Mouse (Mus musculus): ENCODE results near the gene Slamf7.

Gene Slamf7

DNA sequence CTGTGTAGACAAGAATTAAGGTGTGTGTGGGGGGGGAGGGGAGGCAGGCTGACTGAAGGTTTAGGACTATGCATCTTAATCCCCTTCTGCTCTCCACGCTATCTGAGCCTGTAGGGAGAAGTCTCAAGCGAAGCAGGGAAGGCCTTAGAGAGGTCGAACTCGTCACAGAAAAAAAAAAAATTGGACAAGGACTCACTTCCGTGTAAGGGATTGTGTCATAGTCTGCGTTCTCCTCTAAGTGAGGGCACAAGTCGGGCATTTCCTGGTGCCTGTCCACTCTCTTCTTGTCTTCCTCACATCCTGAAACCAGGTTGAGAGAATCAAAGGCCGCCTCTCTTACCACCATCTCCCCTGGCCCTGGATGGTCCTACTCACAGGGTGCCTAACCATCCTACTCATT lies 15.7 kb downstream of the Slamf7 start:
- DNase-seq (ENCODE audit: low spot score), result no peak

DNA sequence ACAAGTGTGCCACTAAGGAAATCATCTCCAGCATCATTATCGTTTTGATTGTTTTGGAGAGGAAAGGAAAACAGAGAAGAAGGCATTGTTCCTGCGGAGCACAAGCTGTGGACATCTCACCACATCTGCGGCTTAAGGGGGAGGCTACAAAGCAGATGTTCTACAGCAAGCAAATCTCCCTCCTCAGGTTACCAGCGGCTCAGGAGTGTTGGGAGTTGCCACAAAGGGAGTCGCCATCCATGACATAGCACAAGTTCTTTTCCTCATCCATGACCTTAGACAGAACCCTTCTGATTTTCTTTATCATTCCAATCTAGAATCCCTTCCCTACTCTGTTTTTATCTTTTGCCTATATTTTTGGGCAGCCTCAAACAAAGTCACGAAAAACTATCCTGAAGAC lies 17.1 kb downstream of the Slamf7 start:
- no peak for DNase-seq (ENCODE audit: low spot score)

GRCm38 (mm10) chr1:171631447-171631846 lies 21.4 kb downstream of the Slamf7 start:
- DNase-seq (ENCODE audit: low spot score), result no peak

DNA sequence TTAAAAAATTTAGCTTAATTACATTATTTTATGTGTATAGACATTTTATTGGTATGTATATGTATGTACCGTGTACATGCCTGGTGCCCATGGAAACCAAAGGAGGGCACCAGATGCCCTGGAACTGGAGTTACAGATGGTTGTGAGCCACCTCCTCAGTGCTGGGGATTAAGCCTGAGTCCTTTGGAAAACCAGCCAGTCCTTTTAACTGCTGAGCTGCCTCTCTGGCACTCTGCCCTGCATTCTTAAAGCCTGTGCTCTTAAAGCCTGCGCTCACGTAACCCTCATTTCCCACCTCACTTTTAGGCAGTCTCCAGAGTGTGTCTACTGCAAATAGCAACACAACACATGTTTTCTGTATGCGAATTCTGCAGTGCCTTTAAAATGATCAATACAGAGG lies 21.9 kb downstream of the Slamf7 start:
- no peak for DNase-seq (ENCODE audit: low spot score)

GRCm38 (mm10) chr1:171630041-171630440 lies 22.8 kb downstream of the Slamf7 start:
- DNase-seq (ENCODE audit: low spot score), result no peak

DNA sequence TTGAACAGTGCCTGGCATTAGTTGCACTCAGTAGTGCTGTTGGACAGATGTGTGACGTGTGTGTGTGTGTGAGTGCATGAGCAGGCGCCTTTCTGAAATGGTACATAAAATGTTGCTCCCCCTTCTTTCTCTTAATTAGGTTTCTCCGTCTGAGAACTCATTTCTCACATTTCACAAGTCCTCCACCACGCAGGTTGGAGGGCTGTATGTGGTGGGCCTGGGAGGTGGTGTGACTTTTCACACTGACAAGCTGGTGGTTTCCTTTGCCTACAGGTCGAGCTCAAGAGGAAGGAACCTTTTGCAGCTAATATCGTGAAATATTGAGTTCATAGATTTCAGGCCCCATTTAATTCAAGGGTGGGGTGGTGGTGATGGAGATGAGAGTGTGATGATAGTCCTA lies 23.7 kb downstream of the Slamf7 start:
- no peak for DNase-seq (ENCODE audit: low spot score)

DNA sequence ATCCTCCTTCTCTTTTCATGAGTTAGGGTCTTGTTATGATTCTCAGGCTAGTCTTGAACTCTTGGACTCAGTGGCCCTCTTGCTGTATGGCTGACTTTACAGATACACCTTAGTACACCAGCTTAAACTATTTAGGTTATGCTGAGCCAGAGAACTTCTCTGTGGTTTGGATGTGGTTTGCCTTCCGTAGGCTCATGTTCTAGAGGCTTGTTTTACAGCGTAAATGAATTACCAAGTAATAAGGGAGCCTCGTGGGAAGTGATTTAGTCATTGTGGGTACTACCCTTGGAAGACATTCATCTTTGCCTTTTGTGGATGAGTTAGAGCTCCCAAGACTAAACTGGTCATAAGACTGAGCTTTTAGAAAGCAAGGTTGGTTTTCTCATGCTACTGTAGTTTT lies 25.0 kb downstream of the Slamf7 start:
- DNase-seq (ENCODE audit: low spot score), result no peak

DNA sequence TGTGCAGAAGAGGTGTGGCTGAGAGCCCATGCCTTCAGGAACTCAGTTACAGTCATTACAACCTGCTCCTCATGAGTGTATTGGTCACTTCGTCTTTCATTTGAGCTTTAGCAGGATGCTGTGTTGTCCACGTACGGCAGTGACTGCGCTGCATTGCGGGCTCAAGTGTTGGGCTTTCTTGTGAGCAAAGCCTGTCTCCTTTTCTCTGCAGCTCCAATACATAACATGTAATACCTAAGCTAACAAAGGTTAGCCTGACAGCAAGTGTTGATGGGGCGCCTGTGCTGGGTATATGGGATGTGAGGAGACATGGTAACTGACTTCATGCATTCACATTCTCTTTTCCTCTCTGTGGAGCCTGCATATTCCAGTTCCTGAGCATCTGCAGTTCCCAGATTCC lies 32.7 kb downstream of the Slamf7 start:
- DNase-seq (ENCODE audit: low spot score), result no peak

GRCm38 (mm10) chr1:171619645-171620044 lies 33.2 kb downstream of the Slamf7 start:
- DNase-seq (ENCODE audit: low spot score), result no peak

DNA sequence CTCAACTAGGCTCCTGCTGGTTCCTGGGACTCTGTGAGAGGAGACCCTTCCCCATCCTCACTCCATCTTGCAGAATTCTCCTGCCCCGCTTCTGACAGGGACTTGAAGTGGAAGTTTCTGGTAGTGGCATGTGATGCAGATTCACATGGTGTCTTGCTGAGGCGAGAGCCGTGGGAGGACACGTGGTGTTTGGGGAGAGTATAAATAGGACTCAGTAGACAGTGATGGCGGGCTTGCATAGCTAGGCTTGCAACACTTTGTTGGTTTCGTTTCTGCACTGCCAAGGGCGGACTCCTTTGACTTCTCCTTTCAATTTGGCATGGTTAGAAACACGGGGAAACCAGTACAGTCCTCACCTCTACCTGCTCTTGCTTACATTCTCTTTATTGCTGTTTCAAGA lies 33.8 kb downstream of the Slamf7 start:
- no peak for DNase-seq (ENCODE audit: low spot score)

DNA sequence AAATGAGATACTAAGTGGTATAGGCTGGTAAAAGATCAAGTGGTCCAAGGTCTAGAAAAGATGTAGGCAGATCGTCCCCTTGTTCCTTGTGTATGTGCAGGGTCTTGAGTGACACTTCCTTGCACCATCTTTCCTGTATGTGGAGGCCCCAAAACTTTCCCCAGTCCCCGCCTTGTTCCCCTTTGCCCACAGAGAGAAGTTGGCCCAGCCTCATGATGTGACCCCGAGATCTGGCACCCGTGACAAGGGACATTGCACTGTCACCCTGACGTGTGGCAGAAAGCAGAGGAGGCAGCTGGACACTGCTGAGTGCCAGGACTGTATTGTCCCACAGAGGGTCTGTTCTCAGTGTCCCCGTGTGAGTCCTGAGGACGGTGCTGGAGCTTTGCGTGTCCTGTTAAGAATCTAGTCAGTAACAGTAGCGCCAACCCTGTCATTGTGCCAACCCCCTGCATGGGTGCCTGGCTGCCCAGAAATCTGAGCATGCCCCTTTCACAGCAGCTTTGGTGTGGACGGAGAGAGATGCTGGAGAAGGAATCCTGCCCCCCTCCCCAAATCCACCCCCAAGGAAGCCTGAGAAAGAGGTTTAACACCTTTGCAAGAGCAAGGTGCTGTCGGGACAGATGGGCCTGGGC lies 35.8 kb downstream of the Slamf7 start:
- DNase-seq (ENCODE audit: low spot score), result no peak

DNA sequence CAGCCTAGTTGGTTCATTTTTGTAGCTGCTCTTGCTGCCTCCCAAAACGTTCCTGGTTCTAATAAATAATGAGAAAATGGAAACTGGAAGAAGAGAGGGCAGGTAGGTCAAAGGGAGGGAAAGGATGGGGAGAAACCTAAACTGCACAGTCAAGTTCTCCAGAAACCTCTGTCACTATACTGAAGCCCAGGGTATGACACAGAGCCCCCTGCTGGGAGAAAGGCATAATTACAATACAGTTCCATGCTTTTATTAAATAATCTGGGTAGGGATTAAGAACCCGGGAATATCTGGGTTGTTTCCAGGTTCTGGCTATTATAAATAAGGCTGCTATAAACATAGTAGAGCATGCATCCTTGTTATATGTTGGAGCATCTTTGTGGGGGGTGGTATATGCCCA lies 38.9 kb downstream of the Slamf7 start:
- no peak for DNase-seq (ENCODE audit: low spot score)

- DNase-seq (ENCODE audit: low spot score), result no peak
These were observed 42.1 kb downstream of the Slamf7 start for GRCm38 (mm10) chr1:171610781-171611180.

DNA sequence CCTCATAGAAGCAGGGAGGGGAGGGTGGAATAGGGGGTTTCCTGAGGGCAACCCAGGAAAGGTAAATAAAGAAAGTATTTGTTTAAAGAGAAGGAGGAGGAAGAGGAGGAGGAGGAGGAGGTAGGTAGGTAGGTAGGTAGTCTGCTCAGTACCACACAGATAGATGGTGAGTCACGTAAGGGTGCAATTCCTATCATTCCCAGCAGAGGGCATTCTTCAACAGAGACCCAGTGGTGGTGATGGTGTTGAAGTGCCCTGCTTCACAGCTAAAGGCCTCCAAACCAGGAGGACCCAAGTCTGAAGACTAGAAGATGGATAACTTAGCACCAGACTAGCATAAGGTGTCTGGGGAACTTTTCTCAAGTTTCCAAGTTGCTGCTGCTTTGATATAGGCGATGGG lies 42.8 kb downstream of the Slamf7 start:
- no peak for DNase-seq (ENCODE audit: low spot score)

GRCm38 (mm10) chr1:171607176-171607575 lies 45.7 kb downstream of the Slamf7 start, which contains the start of gene Ly9:
TSS of gene Ly9 (minus strand) at chr1:171607410.
- no peak for DNase-seq (ENCODE audit: low spot score)

GRCm38 (mm10) chr1:171606656-171607055 lies 46.2 kb downstream of the Slamf7 start:
- DNase-seq (ENCODE audit: low spot score), result no peak

- DNase-seq (ENCODE audit: low spot score), result no peak
These were observed 48.1 kb downstream of the Slamf7 start for GRCm38 (mm10) chr1:171604686-171605085.

- DNase-seq (ENCODE audit: low spot score), result no peak
These were observed 68.3 kb downstream of the Slamf7 start for GRCm38 (mm10) chr1:171584584-171584983.
